Mouse (Mus musculus): ENCODE measurements around the gene Ccdc187. TPM values are rescaled to one million over a fixed set of nuclear protein-coding genes. Genes with fewer than 3 reads are reported as not detected.

Ccdc187 gene
- polyA plus RNA-seq, 2 experiments: 0.03 to 0.26 TPM

DNA sequence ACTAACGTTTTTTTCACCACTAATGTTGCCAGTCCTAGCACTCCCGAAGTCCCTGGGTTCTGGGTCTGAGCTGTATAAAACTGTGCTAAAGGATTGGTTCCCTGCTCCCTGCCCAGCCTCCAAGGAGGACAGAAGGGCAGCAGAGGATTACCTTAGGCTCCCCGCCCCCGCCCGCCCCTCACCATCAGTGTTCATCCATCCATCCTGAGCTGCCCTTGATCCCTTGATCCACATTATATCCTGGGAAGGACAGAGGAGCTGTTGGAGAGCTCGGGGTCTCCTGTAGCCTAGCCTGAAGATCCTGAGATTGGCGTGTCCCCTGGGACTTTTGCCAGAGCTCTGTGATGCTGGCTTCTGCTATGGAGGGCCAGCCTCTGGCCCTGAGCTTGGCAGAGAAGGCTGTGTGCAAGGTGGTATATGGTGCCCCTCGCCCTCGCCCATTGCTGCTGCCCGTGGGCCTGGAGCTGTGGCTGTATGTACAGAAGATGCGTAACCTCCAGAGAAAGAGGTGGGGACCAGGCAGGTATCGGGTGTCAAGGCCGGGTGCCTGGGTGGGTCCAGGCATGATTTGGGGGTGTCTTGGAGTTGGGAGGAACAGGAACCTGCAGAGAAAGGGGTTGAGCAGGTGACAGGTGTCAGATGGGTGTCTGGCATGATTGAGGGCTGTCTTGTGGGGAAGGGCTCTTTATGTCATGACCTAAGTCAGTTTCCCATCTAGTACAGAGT lies 25.3 kb upstream of the Ccdc187 start:
- ATAC-seq (ENCODE audit: low FRiP score, low read depth) (no peak), DNase-seq (ENCODE audit: low spot score) (no peak)
- Histone ChIP-seq H3K36me3 (ENCODE audit: control insufficient read depth, insufficient read depth, low read length) (peaks cover 44% of the 10 kb centered on the region), H3K4me2 (replicated peaks; ENCODE audit: low read depth, low read length, severe bottlenecking) (no peak overlapping the region), H3K9ac (ENCODE audit: low read depth, low read length, severe bottlenecking) (no peak overlapping the region), H3K9me3 (ENCODE audit: control insufficient read depth, low read length) (no peaks in the 10 kb centered on the region), H3K27me3 (ENCODE audit: control insufficient read depth, insufficient read depth, low read length) (no peaks in the 10 kb centered on the region), H3K27ac (replicated peaks; ENCODE audit: low read depth, low read length) (no peak overlapping the region), H3K4me3 (replicated peaks; ENCODE audit: low read length) (no peak overlapping the region), H3K4me1 (ENCODE audit: control insufficient read depth, insufficient read depth, low read length) (peaks cover 29% of the 10 kb centered on the region)
- WGBS: 87% methylated on average over 11 of the region's 13 CpGs
- no peak for TF ChIP-seq POLR2A (IDR thresholded peaks at IDR 0.05; ENCODE audit: borderline replicate concordance, extremely low read depth, insufficient read depth, insufficient read length)

DNA sequence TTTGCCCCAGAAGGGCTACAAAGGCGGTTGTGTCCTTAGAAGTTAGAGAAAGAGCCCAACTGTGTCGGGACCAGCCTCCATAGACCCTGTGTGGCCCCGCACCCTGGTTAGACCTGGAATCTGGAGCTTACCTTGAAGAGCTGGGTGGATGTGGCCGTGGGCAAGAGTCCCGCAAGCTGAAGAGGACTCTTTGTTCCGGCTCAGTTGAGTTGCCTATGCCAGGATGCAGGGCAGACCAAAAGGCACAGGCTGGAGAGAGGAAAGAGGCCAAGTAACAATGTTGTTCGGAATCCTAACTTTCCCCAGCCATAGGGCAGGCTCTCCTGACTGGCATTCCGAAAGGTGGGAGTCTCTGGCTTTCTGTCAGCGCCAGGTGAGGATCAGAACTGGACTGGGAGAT lies 24.8 kb upstream of the Ccdc187 start:
- Histone ChIP-seq H3K4me1 (ENCODE audit: control insufficient read depth, insufficient read depth, low read length) (peaks cover 35% of the 10 kb centered on the region), H3K4me2 (replicated peaks; ENCODE audit: low read depth, low read length, severe bottlenecking) (no peak overlapping the region)
- WGBS: 86% methylated on average over 9 of the region's 9 CpGs

DNA sequence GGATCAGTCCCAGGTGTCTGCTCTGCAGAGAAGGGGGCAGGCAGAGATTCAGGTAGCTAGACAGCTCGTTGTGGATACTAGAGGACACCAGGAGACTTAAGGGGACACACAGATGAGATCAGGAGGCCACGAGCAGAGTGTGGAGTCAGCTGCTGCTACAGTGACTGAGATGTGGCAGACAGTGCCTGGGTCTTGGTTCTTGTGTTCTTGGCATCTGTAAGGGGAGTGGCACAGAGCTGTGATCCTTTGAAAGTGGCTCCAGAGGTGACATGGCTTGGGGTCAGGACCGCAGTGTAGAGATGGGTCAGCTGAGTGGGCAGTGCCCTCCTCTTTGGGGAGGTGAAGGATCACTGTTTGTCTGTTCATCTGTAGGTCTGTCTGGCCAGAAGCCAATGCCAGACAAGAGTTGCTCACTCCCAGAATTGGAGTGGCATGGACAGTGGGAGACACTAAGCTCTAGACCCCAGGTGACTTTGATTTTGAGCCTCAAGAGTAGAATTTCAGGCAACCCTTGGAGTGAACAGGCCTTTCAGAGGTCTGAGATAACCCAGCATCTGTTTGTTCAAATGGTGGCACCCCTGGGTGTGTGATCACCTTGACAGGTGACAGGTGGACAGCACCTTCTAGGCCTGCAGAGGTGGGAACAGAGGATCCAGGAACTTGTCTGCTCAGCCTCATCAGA lies 23.8 kb upstream of the Ccdc187 start:
- Histone ChIP-seq H3K9ac (ENCODE audit: low read depth, low read length, severe bottlenecking) (peak overlapping the region; percentile 21; the same call in 1 of the 2 replicates), H3K27me3 (ENCODE audit: control insufficient read depth, insufficient read depth, low read length) (no peaks in the 10 kb centered on the region), H3K4me3 (replicated peaks; ENCODE audit: low read length) (no peak overlapping the region), H3K4me2 (replicated peaks; ENCODE audit: low read depth, low read length, severe bottlenecking) (no peak overlapping the region), H3K4me1 (ENCODE audit: control insufficient read depth, insufficient read depth, low read length) (peaks cover 37% of the 10 kb centered on the region), H3K27ac (replicated peaks; ENCODE audit: low read depth, low read length) (no peak overlapping the region), H3K36me3 (ENCODE audit: control insufficient read depth, insufficient read depth, low read length) (peaks cover 29% of the 10 kb centered on the region), H3K9me3 (ENCODE audit: control insufficient read depth, low read length) (no peaks in the 10 kb centered on the region)
- ATAC-seq (ENCODE audit: low FRiP score, low read depth): no peak
- WGBS: 73% methylated on average over 3 of the region's 3 CpGs
- DNase-seq (ENCODE audit: low spot score): no peak
- no peak for TF ChIP-seq POLR2A (IDR thresholded peaks at IDR 0.05; ENCODE audit: borderline replicate concordance, extremely low read depth, insufficient read depth, insufficient read length)

More for the DNA sequence above, 24.8 kb upstream of the Ccdc187 start:
- no peak for TF ChIP-seq POLR2A (IDR thresholded peaks at IDR 0.05; ENCODE audit: borderline replicate concordance, extremely low read depth, insufficient read depth, insufficient read length)
- Histone ChIP-seq H3K36me3 (ENCODE audit: control insufficient read depth, insufficient read depth, low read length) (peaks cover 39% of the 10 kb centered on the region), H3K27ac (replicated peaks; ENCODE audit: low read depth, low read length) (no peak overlapping the region), H3K27me3 (ENCODE audit: control insufficient read depth, insufficient read depth, low read length) (no peaks in the 10 kb centered on the region), H3K9me3 (ENCODE audit: control insufficient read depth, low read length) (no peaks in the 10 kb centered on the region), H3K4me3 (replicated peaks; ENCODE audit: low read length) (no peak overlapping the region), H3K9ac (ENCODE audit: low read depth, low read length, severe bottlenecking) (no peak overlapping the region)
- ATAC-seq (ENCODE audit: low FRiP score, low read depth): no peak
- no peak for DNase-seq (ENCODE audit: low spot score)

DNA sequence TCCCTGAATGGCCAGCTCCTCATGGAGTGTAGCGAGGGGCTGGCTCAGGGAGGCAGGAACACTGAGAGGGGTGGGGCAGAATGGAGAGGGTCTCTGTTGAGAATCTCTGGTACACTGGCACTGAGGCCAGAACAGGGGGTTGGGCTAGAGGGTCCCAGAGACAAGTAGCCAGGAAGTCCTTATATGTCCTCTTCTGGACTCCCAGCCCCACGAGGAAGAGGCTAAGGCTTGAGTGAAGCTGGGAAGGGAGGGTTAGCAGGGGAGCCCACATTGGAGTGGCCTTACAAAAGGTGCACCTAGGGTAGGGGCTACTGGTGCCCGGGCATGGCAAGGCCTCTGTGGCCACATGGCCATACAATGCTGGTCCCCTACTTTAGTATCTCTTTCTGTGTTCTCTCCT lies 23.0 kb upstream of the Ccdc187 start:
- DNase-seq (ENCODE audit: low spot score): no peak
- Histone ChIP-seq H3K4me3 (replicated peaks; ENCODE audit: low read length) (peak overlapping the region; percentile 90), H3K36me3 (ENCODE audit: control insufficient read depth, insufficient read depth, low read length) (peaks cover 21% of the 10 kb centered on the region; the same call in 1 of the 2 replicates), H3K27ac (replicated peaks; ENCODE audit: low read depth, low read length) (peak overlapping the region; percentile 94), H3K27me3 (ENCODE audit: control insufficient read depth, insufficient read depth, low read length) (no peaks in the 10 kb centered on the region), H3K9me3 (ENCODE audit: control insufficient read depth, low read length) (no peaks in the 10 kb centered on the region), H3K4me1 (ENCODE audit: control insufficient read depth, insufficient read depth, low read length) (peaks cover 39% of the 10 kb centered on the region), H3K9ac (ENCODE audit: low read depth, low read length, severe bottlenecking) (peak overlapping the region; percentile 87; the same call in 1 of the 2 replicates), H3K4me2 (replicated peaks; ENCODE audit: low read depth, low read length, severe bottlenecking) (peak overlapping the region; percentile 95)
- TF ChIP-seq POLR2A (IDR thresholded peaks at IDR 0.05; ENCODE audit: borderline replicate concordance, extremely low read depth, insufficient read depth, insufficient read length): no peak
- WGBS: 61% methylated on average over 3 of the region's 3 CpGs
- no peak for ATAC-seq (ENCODE audit: low FRiP score, low read depth)

DNA sequence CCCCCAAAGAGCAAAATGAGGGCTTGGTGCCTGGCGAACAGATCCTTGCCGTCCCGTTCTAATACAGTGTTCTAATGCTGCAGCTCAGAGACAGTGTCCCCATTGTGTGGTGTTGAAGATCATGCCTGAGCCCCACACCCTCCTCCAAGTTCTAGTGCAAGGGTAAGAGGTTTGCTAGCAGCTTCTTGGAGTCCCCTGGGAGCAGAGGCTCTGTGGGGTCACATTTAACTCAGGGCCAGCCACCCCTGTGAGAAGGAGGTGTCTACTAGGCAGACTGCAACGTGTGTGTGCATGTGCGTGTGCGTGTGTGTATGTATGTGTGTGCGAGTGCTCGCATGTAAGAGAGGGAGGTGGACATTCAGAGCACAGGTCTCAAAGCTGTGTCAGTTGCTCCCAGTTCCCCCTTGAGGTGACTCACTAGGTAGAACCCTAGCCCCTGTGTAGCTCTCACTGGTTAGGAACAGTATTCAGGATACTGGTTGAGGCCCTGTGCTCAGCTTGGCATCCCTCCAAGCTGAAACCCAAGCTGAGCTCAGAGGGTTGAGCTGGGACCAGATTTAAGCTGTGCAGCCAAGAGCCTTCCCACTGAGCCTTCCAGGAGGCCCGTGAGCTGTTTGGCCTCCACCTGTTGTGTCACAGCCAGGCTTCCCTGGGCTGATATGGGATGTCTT lies 22.4 kb upstream of the Ccdc187 start:
- 51% methylated on average over 9 of the region's 9 CpGs for WGBS
- Histone ChIP-seq H3K9ac (ENCODE audit: low read depth, low read length, severe bottlenecking) (peak overlapping the region; percentile 87), H3K27ac (replicated peaks; ENCODE audit: low read depth, low read length) (peak overlapping the region; percentile 94), H3K9me3 (ENCODE audit: control insufficient read depth, low read length) (no peaks in the 10 kb centered on the region), H3K4me1 (ENCODE audit: control insufficient read depth, insufficient read depth, low read length) (peaks cover 39% of the 10 kb centered on the region), H3K36me3 (ENCODE audit: control insufficient read depth, insufficient read depth, low read length) (0 out of 2 replicates have a peak, but pooled peaks cover 16% of the 10 kb centered on the region), H3K4me3 (replicated peaks; ENCODE audit: low read length) (peak overlapping the region; percentile 90), H3K4me2 (replicated peaks; ENCODE audit: low read depth, low read length, severe bottlenecking) (peak overlapping the region; percentile 95), H3K27me3 (ENCODE audit: control insufficient read depth, insufficient read depth, low read length) (no peaks in the 10 kb centered on the region)
- DNase-seq (ENCODE audit: low spot score): peak; percentile 79
- peak; percentile 46; the same call in 1 of the 2 replicates for ATAC-seq (ENCODE audit: low FRiP score, low read depth)
- TF ChIP-seq POLR2A (IDR thresholded peaks at IDR 0.05; ENCODE audit: borderline replicate concordance, extremely low read depth, insufficient read depth, insufficient read length): no peak
